Mouse (Mus musculus) hindbrain, embryonic 11.5 days (tissue): ENCODE measurements at regions not wholly inside any gene's neighbourhood (a gene's known extent, or its start where the extent isn't known, plus 50 kb on each side); places are given as distances from the start of the nearest gene placed in this dataset.

Source experiments
- ATAC-seq: fragments of 200-750 bp; cut with Nextera tagmentation; 2 replicates; pipeline ENCODE4 v1.8.0; 2017; ENCODE audit warnings: mild to moderate bottlenecking, moderate TSS enrichment, moderate library complexity; ENCODE audit not compliant: low FRiP score
- DNase-seq: peaks from one replicate; pipeline ENCODE4 v3.0.0-alpha.2; 2015; ENCODE audit warnings: low spot score
- H3K27ac ChIP-seq: fragments of 300-500 bp; sonication (generic); 2 replicates; pipeline ENCODE4 v1.5.1; 2014; ENCODE audit warnings: mild to moderate bottlenecking, low read depth, low read length
- H3K27me3 ChIP-seq: fragments of 300-500 bp; sonication (generic); 2 replicates; pipeline ENCODE4 v1.6.1; 2014; ENCODE audit warnings: mild to moderate bottlenecking, low read length, moderate library complexity, mixed read lengths; ENCODE audit not compliant: control insufficient read depth, insufficient read depth
- H3K36me3 ChIP-seq: fragments of 300-500 bp; sonication (generic); 2 replicates; pipeline ENCODE4 v1.6.1; 2014; ENCODE audit warnings: mild to moderate bottlenecking, low read length, moderate library complexity, mixed read lengths; ENCODE audit not compliant: control insufficient read depth, insufficient read depth
- H3K4me1 ChIP-seq: fragments of 300-500 bp; sonication (generic); replicated peaks from 2 replicates; pipeline ENCODE4 v1.6.1; 2014; ENCODE audit warnings: low read length, mixed read lengths; ENCODE audit not compliant: control insufficient read depth, insufficient read depth
- H3K4me2 ChIP-seq: fragments of 300-500 bp; sonication (generic); replicated peaks from 2 replicates; pipeline ENCODE4 v1.6.1; 2014; ENCODE audit warnings: mild to moderate bottlenecking, low read depth, low read length
- H3K4me3 ChIP-seq: fragments of 300-500 bp; sonication (generic); 2 replicates; pipeline ENCODE4 v1.5.1; 2014; ENCODE audit warnings: low read depth, low read length
- H3K9ac ChIP-seq: fragments of 300-500 bp; sonication (generic); 2 replicates; pipeline ENCODE4 v1.6.1; 2014; ENCODE audit warnings: low read depth, low read length
- H3K9me3 ChIP-seq: fragments of 300-500 bp; sonication (generic); 2 replicates; pipeline ENCODE4 v1.6.1; 2016; ENCODE audit warnings: low read length; ENCODE audit not compliant: control insufficient read depth
- WGBS: fragments of 180-500 bp; shearing (Covaris S2); extraction: QIAGEN DNeasy Blood & Tissue Kit; methylation state at CpG from one replicate; pipeline ENCODE4 v1.1.7; 2014; 5-methylcytosine and 5-hydroxymethylcytosine counted together

DNA sequence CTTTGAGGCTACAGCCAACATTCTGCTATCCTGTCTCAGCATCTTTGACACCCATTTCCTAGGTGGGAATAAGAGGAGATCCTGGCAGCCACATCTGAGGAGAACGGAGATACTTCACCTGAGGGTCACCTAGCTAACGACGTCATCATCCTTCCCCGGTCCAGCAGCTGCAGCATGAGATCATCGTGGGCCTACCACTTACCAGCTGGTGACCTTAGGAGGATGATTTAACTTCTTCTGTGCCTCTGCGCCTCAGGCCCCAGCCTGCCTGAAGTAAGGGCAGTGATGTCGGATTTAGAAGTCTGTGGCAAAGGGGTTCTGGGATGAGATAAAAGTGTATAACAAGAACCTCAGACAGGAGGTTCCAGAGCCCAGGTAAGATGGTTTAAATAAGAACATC is 391.3 kb upstream of the Spred2 start:
- ATAC-seq (no peak), DNase-seq (no peak)
- Histone ChIP-seq H3K4me3 (no peak overlapping the region), H3K36me3 (no peaks in the 10 kb centered on the region), H3K9me3 (no peaks in the 10 kb centered on the region), H3K27me3 (no peaks in the 10 kb centered on the region), H3K9ac (no peak overlapping the region), H3K4me1 (no peaks in the 10 kb centered on the region), H3K27ac (no peak overlapping the region), H3K4me2 (no peak overlapping the region)
- WGBS, result 83% methylated on average over 7 of the region's 7 CpGs

DNA sequence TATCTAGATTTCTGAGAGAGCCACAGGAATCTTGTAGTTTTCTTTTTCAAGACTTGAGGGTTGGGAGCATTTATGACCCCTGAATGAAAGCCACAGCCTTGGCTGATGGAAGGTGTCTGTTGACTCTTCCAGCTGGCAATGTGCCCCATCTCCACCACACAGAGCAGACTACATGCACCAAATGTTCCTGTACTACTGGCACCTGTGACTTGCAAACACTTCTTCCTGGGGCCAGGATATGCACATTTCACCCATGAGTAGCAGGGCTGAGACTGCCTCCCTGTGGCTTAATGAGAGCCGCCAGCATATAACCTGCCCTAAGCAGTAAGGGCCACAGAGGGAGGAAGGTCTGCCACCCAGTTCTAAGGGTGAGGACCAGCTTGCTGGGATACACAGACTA is 390.5 kb upstream of the Spred2 start:
- no peak overlapping the region for H3K27ac ChIP-seq
- H3K4me1 ChIP-seq, result no peaks in the 10 kb centered on the region
- DNase-seq (no peak), ATAC-seq (no peak)
- 69% methylated on average over 1 of the region's 1 CpGs for WGBS
- no peak overlapping the region for H3K4me3 ChIP-seq
- no peaks in the 10 kb centered on the region for H3K36me3 ChIP-seq
- H3K4me2 ChIP-seq, result no peak overlapping the region
- H3K9me3 ChIP-seq, result no peaks in the 10 kb centered on the region
- H3K27me3 ChIP-seq, result no peaks in the 10 kb centered on the region
- no peak overlapping the region for H3K9ac ChIP-seq

- no peaks in the 10 kb centered on the region for H3K4me1 ChIP-seq
- H3K4me3 ChIP-seq, result no peak overlapping the region
- no peak overlapping the region for H3K27ac ChIP-seq
- H3K9ac ChIP-seq, result no peak overlapping the region
- no peaks in the 10 kb centered on the region for H3K9me3 ChIP-seq
- ATAC-seq (no peak), DNase-seq (no peak)
- whole genome bisulfite sequencing, result 69% methylated on average over 1 of the region's 1 CpGs
- H3K4me2 ChIP-seq, result no peak overlapping the region
- no peaks in the 10 kb centered on the region for H3K27me3 ChIP-seq
- no peaks in the 10 kb centered on the region for H3K36me3 ChIP-seq
These were observed 389.0 kb upstream of the Spred2 start for GRCm38 (mm10) chr11:19535215-19535614.

- DNase-seq (no peak), ATAC-seq (no peak)
- Histone ChIP-seq H3K9me3 (no peaks in the 10 kb centered on the region), H3K27ac (no peak overlapping the region), H3K4me1 (no peaks in the 10 kb centered on the region), H3K4me3 (no peak overlapping the region), H3K9ac (no peak overlapping the region), H3K36me3 (no peaks in the 10 kb centered on the region), H3K27me3 (no peaks in the 10 kb centered on the region), H3K4me2 (no peak overlapping the region)
- 54% methylated on average over 4 of the region's 4 CpGs for WGBS
These were observed 377.9 kb upstream of the Spred2 start for GRCm38 (mm10) chr11:19546226-19546625.

DNA sequence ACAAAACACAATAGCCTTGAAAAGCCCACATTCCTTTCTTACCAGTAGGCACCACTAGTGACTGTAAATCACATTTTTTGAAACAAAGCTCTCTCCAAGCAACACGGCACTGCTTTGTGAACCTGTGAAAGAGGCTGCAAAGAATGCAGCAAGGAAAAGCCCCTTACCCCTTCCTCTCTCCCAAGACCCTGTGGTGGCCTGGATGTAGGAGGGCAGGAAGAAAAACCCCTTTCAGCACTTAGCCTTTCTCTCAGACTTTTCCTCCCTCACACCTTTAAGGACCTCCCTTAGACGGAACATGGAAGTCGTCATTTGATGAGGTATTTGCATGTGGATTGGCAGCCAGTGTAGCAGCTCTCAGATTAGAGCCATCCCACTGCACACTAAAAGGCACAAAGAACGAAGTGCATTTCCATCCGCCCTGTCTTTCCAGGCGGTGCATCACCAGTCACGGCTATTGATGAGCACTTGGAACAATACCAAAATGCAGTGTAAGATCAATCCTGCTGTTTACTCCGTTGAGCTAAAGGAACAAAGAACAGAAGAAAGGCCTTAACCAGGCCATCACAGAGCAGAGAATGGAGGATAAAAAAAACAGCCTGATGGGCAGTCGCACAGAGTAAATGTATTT is 369.7 kb upstream of the Spred2 start:
- Histone ChIP-seq H3K9me3 (no peaks in the 10 kb centered on the region), H3K4me1 (0 out of 2 replicates have a peak, but pooled peaks cover 3% of the 10 kb centered on the region), H3K27ac (peak overlapping the region; percentile 76), H3K4me3 (no peak overlapping the region), H3K4me2 (no peak overlapping the region), H3K27me3 (no peaks in the 10 kb centered on the region), H3K9ac (peak overlapping the region; percentile 41), H3K36me3 (no peaks in the 10 kb centered on the region)
- WGBS, result 22% methylated on average over 9 of the region's 9 CpGs
- peak; percentile 63 for DNase-seq
- ATAC-seq, result peak; percentile 93

DNA sequence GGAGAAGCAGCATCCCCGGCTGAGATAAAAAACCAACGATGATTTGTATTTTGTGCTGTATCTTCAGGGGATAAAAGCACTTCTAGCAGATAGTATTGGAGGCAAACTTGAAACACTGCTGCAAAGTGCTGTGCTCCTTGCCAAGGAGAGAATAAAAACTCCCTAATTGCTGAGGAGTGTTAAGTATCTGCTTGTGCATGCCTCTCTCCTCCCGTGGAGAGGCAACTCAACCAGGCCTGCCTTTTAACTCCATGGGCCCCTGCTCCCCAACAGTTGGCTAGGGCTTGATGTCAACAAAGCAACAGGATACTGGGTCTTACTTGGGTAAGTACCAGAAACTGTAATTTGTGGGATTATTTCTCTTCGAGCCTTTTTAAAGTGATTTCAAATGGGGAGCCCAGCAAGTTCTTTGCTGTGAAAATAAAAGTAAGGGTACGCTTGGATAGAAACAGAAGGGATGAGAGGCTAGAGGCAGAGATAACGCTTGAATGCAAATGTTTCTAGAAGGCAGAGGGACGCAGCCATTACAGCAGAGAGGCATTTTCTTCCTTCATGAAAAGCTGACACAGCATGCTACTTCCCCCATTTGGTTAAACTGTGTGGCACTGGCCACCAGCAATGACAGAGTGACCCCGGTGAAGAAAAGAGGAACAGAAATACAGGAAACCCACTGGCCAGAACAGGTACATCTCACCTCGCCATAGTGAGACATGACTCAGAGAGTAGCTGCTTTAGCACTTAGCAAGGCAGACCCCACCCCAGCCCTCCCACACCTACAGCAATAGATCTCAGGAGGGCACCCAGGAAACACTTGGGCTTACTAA is 369.0 kb upstream of the Spred2 start:
- Histone ChIP-seq H3K4me1 (0 out of 2 replicates have a peak, but pooled peaks cover 3% of the 10 kb centered on the region), H3K9ac (peak overlapping the region; percentile 41), H3K4me3 (no peak overlapping the region), H3K4me2 (no peak overlapping the region), H3K36me3 (no peaks in the 10 kb centered on the region), H3K27me3 (no peaks in the 10 kb centered on the region), H3K27ac (peak overlapping the region; percentile 76), H3K9me3 (no peaks in the 10 kb centered on the region)
- WGBS, result 40% methylated on average over 9 of the region's 9 CpGs
- ATAC-seq (peak; percentile 57; the same call in 1 of the 2 replicates), DNase-seq (peak; percentile 39)

DNA sequence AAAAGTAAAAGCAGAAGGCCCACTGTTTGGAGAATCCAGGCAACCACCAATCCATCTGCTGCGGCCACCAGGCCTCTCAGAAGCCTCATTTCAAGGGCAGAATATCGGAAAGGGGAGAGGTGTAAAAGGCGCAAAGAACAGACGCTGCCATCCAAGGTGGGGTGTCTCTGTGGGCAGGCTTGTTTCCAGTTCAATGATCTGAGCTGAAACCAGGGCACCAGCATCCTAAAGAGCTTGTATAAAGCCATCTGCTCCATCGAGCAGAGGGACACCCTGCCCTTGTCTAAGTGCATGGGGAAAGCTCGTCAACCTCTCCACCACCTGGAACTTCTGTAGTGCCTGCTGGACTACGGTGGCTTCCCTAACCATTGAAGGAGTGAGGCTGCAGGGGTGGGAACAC is 363.7 kb upstream of the Spred2 start:
- ATAC-seq (no peak), DNase-seq (no peak)
- Histone ChIP-seq H3K27ac (no peak overlapping the region), H3K9ac (no peak overlapping the region), H3K4me2 (no peak overlapping the region), H3K9me3 (no peaks in the 10 kb centered on the region), H3K4me1 (no peaks in the 10 kb centered on the region), H3K4me3 (no peak overlapping the region), H3K36me3 (no peaks in the 10 kb centered on the region), H3K27me3 (no peaks in the 10 kb centered on the region)
- WGBS, result 85% methylated on average over 7 of the region's 7 CpGs

DNA sequence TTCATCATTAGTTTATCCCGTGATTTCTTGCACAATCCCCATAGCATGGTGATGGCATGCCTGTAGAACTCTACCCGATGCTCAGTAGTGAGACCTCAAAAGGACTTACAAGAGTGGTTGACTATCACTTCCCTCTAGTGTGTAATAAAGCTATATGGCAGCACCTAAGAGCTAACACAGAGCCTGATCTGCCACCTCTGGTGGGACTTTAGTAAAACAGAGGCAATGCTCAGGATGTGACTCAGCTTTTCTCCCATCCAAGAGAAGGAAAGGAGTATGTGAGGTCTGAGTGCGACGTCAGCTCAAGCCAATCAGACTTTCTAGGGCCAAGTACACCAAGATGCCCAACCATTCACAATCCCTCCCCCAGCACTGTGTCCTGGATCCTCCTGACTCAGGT is 361.5 kb upstream of the Spred2 start:
- no peaks in the 10 kb centered on the region for H3K27me3 ChIP-seq
- ATAC-seq, result no peak
- H3K27ac ChIP-seq, result no peak overlapping the region
- H3K9me3 ChIP-seq, result no peaks in the 10 kb centered on the region
- no peak for DNase-seq
- WGBS, result 94% methylated on average over 4 of the region's 4 CpGs
- no peak overlapping the region for H3K4me3 ChIP-seq
- H3K4me2 ChIP-seq, result no peak overlapping the region
- no peaks in the 10 kb centered on the region for H3K4me1 ChIP-seq
- H3K36me3 ChIP-seq, result no peaks in the 10 kb centered on the region
- H3K9ac ChIP-seq, result no peak overlapping the region

GRCm38 (mm10) chr11:19585228-19585627 is 338.9 kb upstream of the Spred2 start:
- Histone ChIP-seq H3K4me2 (no peak overlapping the region), H3K9me3 (no peaks in the 10 kb centered on the region), H3K4me1 (no peaks in the 10 kb centered on the region), H3K27me3 (no peaks in the 10 kb centered on the region), H3K36me3 (no peaks in the 10 kb centered on the region), H3K27ac (no peak overlapping the region), H3K4me3 (no peak overlapping the region), H3K9ac (no peak overlapping the region)
- ATAC-seq (no peak), DNase-seq (no peak)
- WGBS, result 71% methylated on average over 7 of the region's 7 CpGs
